Mouse (Mus musculus): ENCODE data around the gene Pcgf5. TPM values are rescaled to one million over a fixed set of nuclear protein-coding genes. Genes with fewer than 3 reads are reported as not detected.
A peak's percentile ranks its signal among the peaks of the same experiment; 100 is the strongest.

Gene Pcgf5
- polyA plus RNA-seq, 1 experiment from 2014 or later, result 8.1 TPM

DNA sequence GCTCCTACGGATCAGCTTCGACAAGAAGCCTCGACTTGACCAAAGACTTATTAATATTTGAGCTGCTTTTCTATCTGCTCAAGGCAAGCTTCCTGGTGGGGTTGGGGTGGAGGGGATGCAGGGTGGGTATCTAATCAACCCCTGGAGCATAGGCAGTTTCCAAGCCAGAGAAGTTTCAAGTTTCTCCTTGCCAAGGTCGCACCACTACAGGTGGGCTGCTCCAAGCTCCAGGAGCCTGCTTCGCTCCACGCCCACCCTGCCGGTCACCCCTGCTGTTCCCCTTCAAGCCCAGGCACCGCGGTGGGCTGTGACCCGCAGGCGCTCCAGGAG is 313 bp upstream of the Pcgf5 start:
- Histone ChIP-seq H3K9me3 (replicated peaks; ENCODE audit: control insufficient read depth, low read length) (no peaks in the 10 kb centered on the region), H3K36me3 (replicated peaks; ENCODE audit: control insufficient read depth, insufficient read depth, low read depth, low read length) (no peaks in the 10 kb centered on the region), H3K4me3 (ENCODE audit: low read depth, low read length) (peak overlapping the region; percentile 78), H3K9ac (replicated peaks; ENCODE audit: low read length) (peak overlapping the region; percentile 57), H3K27me3 (ENCODE audit: control insufficient read depth, insufficient read depth, low read length) (peaks cover 23% of the 10 kb centered on the region; the same call in 1 of the 2 replicates), H3K4me2 (ENCODE audit: low read depth, low read length) (peak overlapping the region; percentile 100), H3K27ac (replicated peaks; ENCODE audit: low read depth, low read length) (no peak overlapping the region), H3K4me1 (ENCODE audit: control insufficient read depth, insufficient read depth, low read length) (no peaks in the 10 kb centered on the region)
- DNase-seq (ENCODE audit: low spot score), result no peak
- ATAC-seq (replicated peaks; ENCODE audit: insufficient number of reproducible peaks, low FRiP score, low TSS enrichment, low read depth), result no peak
- WGBS, result under 1% methylated on average over 11 of the region's 11 CpGs

DNA sequence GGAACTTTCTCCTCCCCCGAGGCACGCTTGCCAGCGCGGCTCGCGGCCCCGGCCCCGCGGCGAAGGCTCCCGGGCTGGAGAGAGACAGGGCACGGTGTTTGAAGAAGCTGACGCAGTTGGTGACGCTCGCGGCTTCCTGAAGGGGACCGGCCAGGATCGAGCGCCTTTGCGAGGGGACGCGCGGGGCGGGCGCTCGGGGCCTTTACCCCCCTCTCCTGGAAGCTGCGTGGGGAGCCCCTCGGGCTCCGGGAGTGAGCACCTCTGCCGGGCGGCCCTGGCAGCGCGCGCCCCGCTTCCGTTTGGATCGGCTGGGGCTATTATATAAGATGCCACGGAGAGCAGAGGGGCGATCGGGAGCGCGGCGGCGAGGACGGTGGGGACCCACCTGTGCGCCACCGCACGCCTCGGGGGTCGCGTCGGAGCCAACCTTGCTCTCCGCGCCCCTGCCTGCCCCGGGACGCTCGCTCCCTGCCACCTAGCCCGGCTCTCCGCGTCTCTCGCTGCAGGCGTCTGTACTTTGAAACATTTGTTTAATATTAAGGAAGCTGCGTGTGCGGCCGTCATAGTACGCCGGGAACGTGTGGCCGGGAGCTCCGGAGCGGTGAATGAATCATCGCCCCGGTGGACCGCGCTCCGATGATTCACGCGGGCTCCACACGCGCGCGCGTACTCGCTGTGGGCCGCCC is 835 bp downstream of the Pcgf5 start:
- Histone ChIP-seq H3K36me3 (replicated peaks; ENCODE audit: control insufficient read depth, insufficient read depth, low read depth, low read length) (no peaks in the 10 kb centered on the region), H3K27me3 (ENCODE audit: control insufficient read depth, insufficient read depth, low read length) (peaks cover 23% of the 10 kb centered on the region; the same call in 1 of the 2 replicates), H3K27ac (replicated peaks; ENCODE audit: low read depth, low read length) (no peak overlapping the region), H3K4me2 (ENCODE audit: low read depth, low read length) (peak overlapping the region; percentile 100), H3K4me1 (ENCODE audit: control insufficient read depth, insufficient read depth, low read length) (no peaks in the 10 kb centered on the region), H3K9me3 (replicated peaks; ENCODE audit: control insufficient read depth, low read length) (no peaks in the 10 kb centered on the region), H3K9ac (replicated peaks; ENCODE audit: low read length) (peak overlapping the region; percentile 57), H3K4me3 (ENCODE audit: low read depth, low read length) (peak overlapping the region; percentile 78)
- ATAC-seq (replicated peaks; ENCODE audit: insufficient number of reproducible peaks, low FRiP score, low TSS enrichment, low read depth), result peak; percentile 77
- DNase-seq (ENCODE audit: low spot score), result peak; percentile 63
- under 1% methylated on average over 85 of the region's 85 CpGs for WGBS

DNA sequence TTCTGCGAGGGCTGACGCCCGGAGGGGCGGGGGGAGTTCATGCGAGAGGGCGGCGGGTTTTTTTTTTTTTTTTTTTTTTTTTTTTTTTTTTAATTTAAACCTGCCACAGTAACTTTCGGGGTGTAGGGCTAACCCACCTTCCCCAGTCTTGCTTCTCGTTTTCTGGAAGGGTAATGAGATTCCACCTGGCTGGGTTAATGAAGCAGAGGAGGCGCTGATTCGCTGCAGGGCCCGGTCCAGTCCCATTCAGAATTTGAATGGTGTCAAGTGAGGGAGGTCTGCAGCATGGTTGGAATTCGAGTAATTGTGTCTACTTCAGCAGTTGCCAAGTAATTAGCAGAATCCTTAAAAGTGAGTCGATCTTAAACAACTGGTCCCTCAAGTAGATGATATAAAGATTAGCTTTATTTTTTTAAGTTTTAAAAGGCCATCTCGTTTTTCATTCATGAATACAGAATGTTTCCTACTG is 1.4 kb downstream of the Pcgf5 start:
- WGBS, result 3% methylated on average over 15 of the region's 15 CpGs
- DNase-seq (ENCODE audit: low spot score) (no peak), ATAC-seq (replicated peaks; ENCODE audit: insufficient number of reproducible peaks, low FRiP score, low TSS enrichment, low read depth) (no peak)
- H3K27ac ChIP-seq (replicated peaks; ENCODE audit: low read depth, low read length), result no peak overlapping the region
- H3K36me3 ChIP-seq (replicated peaks; ENCODE audit: control insufficient read depth, insufficient read depth, low read depth, low read length), result no peaks in the 10 kb centered on the region
- H3K4me1 ChIP-seq (ENCODE audit: control insufficient read depth, insufficient read depth, low read length), result no peaks in the 10 kb centered on the region
- H3K4me3 ChIP-seq (ENCODE audit: low read depth, low read length), result peak overlapping the region; percentile 78
- H3K4me2 ChIP-seq (ENCODE audit: low read depth, low read length), result peak overlapping the region; percentile 100
- H3K9me3 ChIP-seq (replicated peaks; ENCODE audit: control insufficient read depth, low read length), result no peaks in the 10 kb centered on the region
- H3K9ac ChIP-seq (replicated peaks; ENCODE audit: low read length), result peak overlapping the region; percentile 57
- H3K27me3 ChIP-seq (ENCODE audit: control insufficient read depth, insufficient read depth, low read length), result peaks cover 23% of the 10 kb centered on the region; the same call in 1 of the 2 replicates

DNA sequence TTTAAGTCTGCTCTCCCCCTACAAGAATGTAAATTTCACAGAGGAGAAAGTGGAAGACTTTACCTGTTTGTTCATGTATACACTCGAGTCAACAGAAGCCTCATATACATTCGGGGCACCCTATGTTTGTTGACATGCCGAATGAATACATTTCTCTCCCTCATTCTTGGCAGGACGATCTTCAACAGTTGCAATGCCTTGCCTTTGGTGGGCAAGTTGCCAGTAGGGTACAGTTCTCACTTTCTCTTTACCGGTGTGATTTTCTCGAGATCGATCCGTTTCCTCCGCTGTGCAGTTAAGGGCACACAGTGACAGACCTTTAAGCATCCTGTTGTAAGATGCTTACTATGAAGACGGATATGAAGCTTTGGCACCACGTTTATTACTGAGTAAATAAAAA is 2.1 kb downstream of the Pcgf5 start:
- no peak for DNase-seq (ENCODE audit: low spot score)
- no peaks in the 10 kb centered on the region for H3K36me3 ChIP-seq (replicated peaks; ENCODE audit: control insufficient read depth, insufficient read depth, low read depth, low read length)
- H3K4me3 ChIP-seq (ENCODE audit: low read depth, low read length), result no peak overlapping the region
- no peak overlapping the region for H3K4me2 ChIP-seq (ENCODE audit: low read depth, low read length)
- no peak for ATAC-seq (replicated peaks; ENCODE audit: insufficient number of reproducible peaks, low FRiP score, low TSS enrichment, low read depth)
- 80% methylated on average over 11 of the region's 11 CpGs for WGBS
- no peaks in the 10 kb centered on the region for H3K4me1 ChIP-seq (ENCODE audit: control insufficient read depth, insufficient read depth, low read length)
- no peak overlapping the region for H3K9ac ChIP-seq (replicated peaks; ENCODE audit: low read length)
- peaks cover 23% of the 10 kb centered on the region; the same call in 1 of the 2 replicates for H3K27me3 ChIP-seq (ENCODE audit: control insufficient read depth, insufficient read depth, low read length)
- no peak overlapping the region for H3K27ac ChIP-seq (replicated peaks; ENCODE audit: low read depth, low read length)
- H3K9me3 ChIP-seq (replicated peaks; ENCODE audit: control insufficient read depth, low read length), result no peaks in the 10 kb centered on the region

DNA sequence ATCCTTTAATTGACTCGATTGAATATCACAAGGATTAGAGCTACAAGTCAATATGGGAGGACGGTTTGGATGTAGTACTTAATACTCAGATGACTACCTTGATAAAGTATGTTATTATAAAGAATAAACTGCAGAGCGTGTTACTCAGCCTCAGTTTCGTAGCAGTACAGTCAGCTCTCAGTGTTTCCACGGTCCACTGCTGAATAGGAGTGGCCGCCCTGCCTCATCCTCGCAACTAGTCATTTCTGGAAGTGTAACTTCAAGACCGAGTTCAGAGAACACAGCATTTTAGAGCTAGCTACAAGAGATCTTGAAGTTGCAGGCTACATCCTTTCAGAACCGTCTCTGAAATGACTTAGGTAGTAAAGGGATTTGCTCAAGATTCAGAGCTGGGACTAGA is 2.8 kb downstream of the Pcgf5 start:
- Histone ChIP-seq H3K4me2 (ENCODE audit: low read depth, low read length) (no peak overlapping the region), H3K27me3 (ENCODE audit: control insufficient read depth, insufficient read depth, low read length) (peaks cover 23% of the 10 kb centered on the region; the same call in 1 of the 2 replicates), H3K36me3 (replicated peaks; ENCODE audit: control insufficient read depth, insufficient read depth, low read depth, low read length) (no peaks in the 10 kb centered on the region), H3K9ac (replicated peaks; ENCODE audit: low read length) (no peak overlapping the region), H3K4me3 (ENCODE audit: low read depth, low read length) (no peak overlapping the region), H3K27ac (replicated peaks; ENCODE audit: low read depth, low read length) (no peak overlapping the region), H3K4me1 (ENCODE audit: control insufficient read depth, insufficient read depth, low read length) (no peaks in the 10 kb centered on the region), H3K9me3 (replicated peaks; ENCODE audit: control insufficient read depth, low read length) (no peaks in the 10 kb centered on the region)
- DNase-seq (ENCODE audit: low spot score) (no peak), ATAC-seq (replicated peaks; ENCODE audit: insufficient number of reproducible peaks, low FRiP score, low TSS enrichment, low read depth) (no peak)
- 90% methylated on average over 9 of the region's 9 CpGs for WGBS

DNA sequence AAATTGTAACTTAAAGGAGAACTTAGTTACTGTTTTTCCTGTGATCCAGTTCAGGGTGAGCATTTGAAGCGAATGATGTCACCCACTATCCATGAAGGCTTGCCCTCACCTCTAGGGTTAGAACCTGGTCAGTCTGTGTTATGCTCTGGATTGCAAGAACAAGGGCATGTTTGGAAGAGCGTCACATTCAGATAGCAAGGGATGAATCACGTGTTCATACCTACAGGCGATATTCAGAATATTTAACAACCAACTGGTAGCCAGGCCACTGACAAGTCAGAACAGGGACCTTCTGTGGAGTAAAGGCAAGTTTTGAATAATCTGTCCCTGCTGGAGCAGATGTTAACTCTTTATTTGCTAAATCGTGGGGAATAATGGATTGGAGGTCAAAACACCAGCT is 14.4 kb downstream of the Pcgf5 start:
- Histone ChIP-seq H3K4me1 (ENCODE audit: control insufficient read depth, insufficient read depth, low read length) (no peaks in the 10 kb centered on the region), H3K4me3 (ENCODE audit: low read depth, low read length) (no peak overlapping the region), H3K9ac (replicated peaks; ENCODE audit: low read length) (no peak overlapping the region), H3K27me3 (ENCODE audit: control insufficient read depth, insufficient read depth, low read length) (no peaks in the 10 kb centered on the region), H3K9me3 (replicated peaks; ENCODE audit: control insufficient read depth, low read length) (no peaks in the 10 kb centered on the region), H3K27ac (replicated peaks; ENCODE audit: low read depth, low read length) (no peak overlapping the region), H3K36me3 (replicated peaks; ENCODE audit: control insufficient read depth, insufficient read depth, low read depth, low read length) (no peaks in the 10 kb centered on the region), H3K4me2 (ENCODE audit: low read depth, low read length) (no peak overlapping the region)
- DNase-seq (ENCODE audit: low spot score) (no peak), ATAC-seq (replicated peaks; ENCODE audit: insufficient number of reproducible peaks, low FRiP score, low TSS enrichment, low read depth) (no peak)
- WGBS, result 85% methylated on average over 5 of the region's 5 CpGs

DNA sequence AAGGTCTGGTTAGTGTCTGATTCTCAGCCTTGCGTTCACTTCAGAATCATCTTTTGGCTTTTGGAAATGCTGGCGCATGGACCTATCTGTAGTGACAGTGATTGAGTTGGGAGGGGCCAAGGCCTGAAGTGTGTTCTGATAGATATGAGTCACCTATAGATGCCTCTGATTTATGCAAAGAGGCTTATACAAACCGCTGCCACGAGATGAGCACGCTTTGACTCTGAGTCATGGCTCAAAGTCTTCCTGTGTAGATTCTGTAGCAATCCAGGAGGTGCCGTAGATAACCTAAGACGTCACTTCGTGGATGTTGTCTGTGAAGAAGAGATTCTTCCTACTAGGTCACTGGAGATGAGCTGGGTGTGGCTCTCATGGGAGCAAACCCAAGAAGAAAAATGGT is 16.6 kb downstream of the Pcgf5 start:
- ATAC-seq (replicated peaks; ENCODE audit: insufficient number of reproducible peaks, low FRiP score, low TSS enrichment, low read depth), result no peak

DNA sequence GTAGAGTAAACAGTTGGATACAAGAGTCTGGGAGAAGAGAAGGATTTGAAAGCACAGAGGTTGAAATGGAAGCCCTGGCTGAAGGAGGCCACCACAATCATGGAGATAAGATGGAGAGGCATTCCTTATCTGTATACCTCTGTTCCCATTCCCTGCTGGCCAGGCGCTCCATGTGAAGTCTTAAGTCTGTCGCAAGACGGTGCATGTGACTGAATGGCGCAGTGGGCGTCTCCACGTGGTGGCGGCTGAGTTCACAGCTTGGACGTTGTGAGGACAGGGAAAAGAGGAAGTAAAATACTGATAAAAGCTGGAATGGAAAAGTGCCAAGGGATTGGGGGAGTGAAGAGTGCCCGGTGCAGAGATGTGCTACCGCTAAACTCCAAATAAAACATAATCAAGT is 23.4 kb downstream of the Pcgf5 start:
- H3K36me3 ChIP-seq (replicated peaks; ENCODE audit: control insufficient read depth, insufficient read depth, low read depth, low read length), result no peaks in the 10 kb centered on the region
- no peak for ATAC-seq (replicated peaks; ENCODE audit: insufficient number of reproducible peaks, low FRiP score, low TSS enrichment, low read depth)
- H3K27ac ChIP-seq (replicated peaks; ENCODE audit: low read depth, low read length), result no peak overlapping the region
- no peak overlapping the region for H3K4me2 ChIP-seq (ENCODE audit: low read depth, low read length)
- no peak for DNase-seq (ENCODE audit: low spot score)
- no peaks in the 10 kb centered on the region for H3K4me1 ChIP-seq (ENCODE audit: control insufficient read depth, insufficient read depth, low read length)
- H3K9ac ChIP-seq (replicated peaks; ENCODE audit: low read length), result no peak overlapping the region
- 88% methylated on average over 10 of the region's 10 CpGs for WGBS
- no peaks in the 10 kb centered on the region for H3K27me3 ChIP-seq (ENCODE audit: control insufficient read depth, insufficient read depth, low read length)
- H3K4me3 ChIP-seq (ENCODE audit: low read depth, low read length), result no peak overlapping the region
- H3K9me3 ChIP-seq (replicated peaks; ENCODE audit: control insufficient read depth, low read length), result no peaks in the 10 kb centered on the region

More for the DNA sequence above, 16.6 kb downstream of the Pcgf5 start:
- H3K27ac ChIP-seq (replicated peaks; ENCODE audit: low read depth, low read length), result no peak overlapping the region
- H3K27me3 ChIP-seq (ENCODE audit: control insufficient read depth, insufficient read depth, low read length), result no peaks in the 10 kb centered on the region
- no peaks in the 10 kb centered on the region for H3K36me3 ChIP-seq (replicated peaks; ENCODE audit: control insufficient read depth, insufficient read depth, low read depth, low read length)
- no peak for DNase-seq (ENCODE audit: low spot score)
- no peak overlapping the region for H3K4me3 ChIP-seq (ENCODE audit: low read depth, low read length)
- no peaks in the 10 kb centered on the region for H3K4me1 ChIP-seq (ENCODE audit: control insufficient read depth, insufficient read depth, low read length)
- WGBS, result 94% methylated on average over 8 of the region's 8 CpGs
- H3K4me2 ChIP-seq (ENCODE audit: low read depth, low read length), result no peak overlapping the region
- no peak overlapping the region for H3K9ac ChIP-seq (replicated peaks; ENCODE audit: low read length)
- no peaks in the 10 kb centered on the region for H3K9me3 ChIP-seq (replicated peaks; ENCODE audit: control insufficient read depth, low read length)
